ENCODE assay signal across 11 mouse cellular contexts in the genomic region with DNA sequence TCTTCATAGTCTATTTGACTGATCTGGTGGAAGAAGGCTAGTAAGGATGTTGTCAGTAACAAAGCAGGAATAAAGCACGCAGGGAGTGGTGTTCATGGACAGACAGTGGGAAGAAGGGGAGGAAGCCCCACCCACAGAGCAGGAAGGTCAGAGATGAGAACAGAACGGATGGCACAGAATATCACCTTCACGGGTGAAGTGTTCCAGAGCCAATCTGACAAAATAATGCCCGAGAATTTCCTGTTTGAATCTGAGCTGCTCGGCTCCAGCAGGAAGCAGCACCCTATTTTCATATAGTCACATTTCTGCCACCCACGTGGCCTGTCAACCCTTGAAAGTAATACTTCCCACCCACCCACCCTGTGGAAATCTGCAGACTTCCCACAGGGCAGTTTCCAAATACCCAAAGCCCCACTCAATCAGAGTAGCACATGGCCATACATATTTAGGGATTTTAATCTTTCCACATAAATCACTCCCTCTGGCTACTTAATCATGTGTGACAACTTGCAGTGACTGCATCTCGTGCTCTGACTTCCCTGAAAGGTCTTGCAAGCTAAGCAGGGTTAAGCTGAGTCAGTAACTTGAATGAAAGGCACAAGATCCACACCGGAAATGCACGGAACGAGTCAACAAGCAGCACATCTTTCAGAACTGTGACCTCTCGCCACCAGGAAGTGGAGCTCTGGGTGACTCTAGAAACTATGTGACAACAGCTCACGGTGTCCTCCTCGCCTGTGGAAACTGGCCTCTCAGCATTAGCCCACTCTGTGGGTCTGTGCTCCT.
DNase-seq lines count a peak whose midpoint lies in the region; ATAC-seq lines count a peak whose summit lies in the region.
"Had no signal": no experiment of that assay in that cellular context is flagged by ENCODE, and none has a peak within 500 bp of the region (broad histone marks: within the 10 kb centered on the region; RNA-seq: fewer than 3 reads in every experiment).

No protein-coding gene starts in this region.

- intact Hi-C loops in heart, postnatal 36 days (cut with DNase I) = no loop called here

- no peak overlapping the region for H3K4me3 ChIP-seq in heart, embryonic 12.5 days
- H3K4me3 ChIP-seq in lung, embryonic 16.5 days (ENCODE audit: low read length) = no peak overlapping the region
- H3K4me3 ChIP-seq: midbrain, embryonic 13.5 days had no signal

- DNase-seq in heart, adult 18-20 months = peak; percentile 29 to 77
- peak; percentile 10 for DNase-seq in ZHBTc4 (ENCODE audit: low read depth, low spot score)
- DNase-seq in heart, postnatal 36 days = peak; percentile 16 to 22
- no peak for DNase-seq in frontal cortex, adult 2 months (ENCODE audit: extremely low spot score in 1 of 2, low spot score in 1 of 2)
- DNase-seq in ovary, postnatal 14 days (ENCODE audit: low spot score) = no peak
- DNase-seq in cerebellum, postnatal 36 days = no peak
- DNase-seq: cerebellum, postnatal 14 days; spleen, adult 18-20 months had no signal

- no peaks in the 10 kb centered on the region for H3K9me3 ChIP-seq in heart, embryonic 12.5 days (replicated peaks)
- H3K9me3 ChIP-seq in lung, embryonic 16.5 days (ENCODE audit: control insufficient read depth, low read length) = no peaks in the 10 kb centered on the region

- no peak for ATAC-seq in heart, embryonic 12.5 days (ENCODE audit: insufficient number of reproducible peaks, low FRiP score)
- 0 out of 2 replicates have a peak, but pooled peaks have one; percentile 28 for ATAC-seq in lung, embryonic 16.5 days (ENCODE audit: low read depth)
- ATAC-seq: midbrain, embryonic 13.5 days had no signal

- 49% methylated on average over 13 of the region's 13 CpGs for WGBS in heart, embryonic 12.5 days
- 45% methylated on average over 13 of the region's 13 CpGs for WGBS in lung, embryonic 16.5 days

- no peaks in the 10 kb centered on the region for H3K27me3 ChIP-seq in heart, embryonic 12.5 days (replicated peaks)
- H3K27me3 ChIP-seq in lung, embryonic 16.5 days (ENCODE audit: control insufficient read depth, insufficient read depth, low read depth, low read length) = no peaks in the 10 kb centered on the region
- H3K27me3 ChIP-seq: midbrain, embryonic 13.5 days had no signal

- H3K4me2 ChIP-seq in heart, embryonic 12.5 days = no peak overlapping the region
- H3K4me2 ChIP-seq in lung, embryonic 16.5 days (ENCODE audit: low read depth, low read length) = no peak overlapping the region
- H3K4me2 ChIP-seq: midbrain, embryonic 13.5 days had no signal

- no peak overlapping the region for H3K27ac ChIP-seq in heart, embryonic 12.5 days (ENCODE audit: poor library complexity, severe bottlenecking)
- no peak overlapping the region for H3K27ac ChIP-seq in lung, embryonic 16.5 days (ENCODE audit: low read length)
- H3K27ac ChIP-seq: midbrain, embryonic 13.5 days had no signal

- no peaks in the 10 kb centered on the region for H3K36me3 ChIP-seq in heart, embryonic 12.5 days
- H3K36me3 ChIP-seq in lung, embryonic 16.5 days (ENCODE audit: control insufficient read depth, insufficient read depth, low read length) = no peaks in the 10 kb centered on the region
- H3K36me3 ChIP-seq: midbrain, embryonic 13.5 days had no signal

- H3K4me1 ChIP-seq in heart, embryonic 12.5 days (replicated peaks) = no peaks in the 10 kb centered on the region
- H3K4me1 ChIP-seq in lung, embryonic 16.5 days (replicated peaks; ENCODE audit: control insufficient read depth, insufficient read depth, low read length) = no peaks in the 10 kb centered on the region
- H3K4me1 ChIP-seq: midbrain, embryonic 13.5 days had no signal

- H3K9ac ChIP-seq in heart, embryonic 12.5 days = no peak overlapping the region
- no peak overlapping the region for H3K9ac ChIP-seq in lung, embryonic 16.5 days (ENCODE audit: low read length)
- H3K9ac ChIP-seq: midbrain, embryonic 13.5 days had no signal

Comparison
In these comparisons a context has a peak if more than half of its experiments do, and no peak if none do; other contexts are left out.
1. DNase-seq: peak in heart, adult 18-20 months (2 of 2), ZHBTc4 (single experiment) and heart, postnatal 36 days (2 of 2); none in frontal cortex, adult 2 months (0 of 2), ovary, postnatal 14 days (single experiment) and cerebellum, postnatal 36 days (0 of 2).